Mouse (Mus musculus) testis, adult 2 months (tissue): ENCODE data around the gene Atp6v0a2.

ENCODE experiments used
- CTCF ChIP-seq: fragments of 200-500 bp; IDR thresholded peaks from 2 replicates; pipeline ENCODE4 v1.5.1; 2012; ENCODE audit warnings: low read depth, mild to moderate bottlenecking, inconsistent platforms, low read length, moderate library complexity; ENCODE audit not compliant: control insufficient read depth, insufficient read depth, insufficient replicate concordance
- POLR2A ChIP-seq: fragments of 200-500 bp; IDR thresholded peaks from 2 replicates; pipeline ENCODE4 v1.6.1; 2012; ENCODE audit warnings: low read depth, mild to moderate bottlenecking, inconsistent platforms, low read length, moderate library complexity; ENCODE audit not compliant: control insufficient read depth

DNA sequence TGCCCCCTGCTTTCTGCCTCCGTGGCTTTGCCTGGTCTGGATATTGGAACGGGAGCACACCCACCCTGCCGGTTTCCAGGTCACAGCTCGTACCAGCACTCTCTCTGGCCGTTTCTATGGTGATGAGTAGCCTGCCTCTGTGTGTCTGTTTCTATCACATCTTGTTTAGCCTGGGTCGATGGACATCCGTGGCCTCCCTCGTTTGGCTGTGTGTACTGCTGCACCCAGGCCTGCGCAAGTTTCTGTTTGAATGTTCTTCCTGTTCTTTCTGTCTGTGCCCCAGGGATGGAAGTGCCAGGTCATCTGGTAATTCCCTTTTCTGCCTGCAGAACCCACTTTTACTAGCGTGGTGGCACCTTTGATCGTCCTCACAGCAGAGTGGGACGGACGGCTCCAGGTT is 7.0 kb upstream of the Atp6v0a2 start:
- TF ChIP-seq CTCF (no peak), POLR2A (no peak)
